Mouse (Mus musculus) frontal cortex, adult (tissue): Measurements from ENCODE around the gene Ggact.

ENCODE experiments used
- ATAC-seq: cut with Nextera tagmentation; 2 replicates; pipeline ENCODE4 v1.9.2; 2017; ENCODE audit warnings: mild to moderate bottlenecking, moderate library complexity, mixed read lengths; ENCODE audit not compliant: low TSS enrichment

Ggact gene

GRCm38 (mm10) chr14:122867531-122868285 is 45.8 kb downstream of the Ggact start:
- peak; percentile 15; the same call in 1 of the 2 replicates for ATAC-seq

- ATAC-seq: no peak
These were observed 48.0 kb downstream of the Ggact start for GRCm38 (mm10) chr14:122865462-122866129.

GRCm38 (mm10) chr14:122862623-122863022 is 50.9 kb downstream of the Ggact start:
- ATAC-seq: no peak

GRCm38 (mm10) chr14:122859792-122860191 is 53.8 kb downstream of the Ggact start:
- ATAC-seq: no peak

GRCm38 (mm10) chr14:122852506-122853057 is 61.0 kb downstream of the Ggact start:
- no peak for ATAC-seq

- ATAC-seq: no peak
These were observed 76.5 kb downstream of the Ggact start for GRCm38 (mm10) chr14:122837018-122837417.

GRCm38 (mm10) chr14:122836221-122836620 is 77.3 kb downstream of the Ggact start:
- no peak for ATAC-seq

GRCm38 (mm10) chr14:122835487-122836190 is 77.9 kb downstream of the Ggact start:
- no peak for ATAC-seq

GRCm38 (mm10) chr14:122834753-122835152 is 78.8 kb downstream of the Ggact start:
- ATAC-seq: no peak

GRCm38 (mm10) chr14:122833666-122834065 is 79.9 kb downstream of the Ggact start:
- no peak for ATAC-seq

- no peak for ATAC-seq
These were observed 83.1 kb downstream of the Ggact start for GRCm38 (mm10) chr14:122830433-122830832.

GRCm38 (mm10) chr14:122825464-122825863 is 88.1 kb downstream of the Ggact start:
- ATAC-seq: no peak

- no peak for ATAC-seq
These were observed 89.8 kb downstream of the Ggact start for GRCm38 (mm10) chr14:122823791-122824190.

GRCm38 (mm10) chr14:122821002-122821401 is 92.6 kb downstream of the Ggact start:
- ATAC-seq: no peak

GRCm38 (mm10) chr14:122800296-122800695 is 113.3 kb downstream of the Ggact start:
- ATAC-seq: no peak

- no peak for ATAC-seq
These were observed 120.2 kb downstream of the Ggact start for GRCm38 (mm10) chr14:122793368-122793767.

- no peak for ATAC-seq
These were observed 123.4 kb downstream of the Ggact start for GRCm38 (mm10) chr14:122790111-122790510.

- no peak for ATAC-seq
These were observed 125.4 kb downstream of the Ggact start for GRCm38 (mm10) chr14:122788199-122788598.

- peak; percentile 70 for ATAC-seq
These were observed 128.9 kb downstream of the Ggact start for GRCm38 (mm10) chr14:122784701-122785100.

GRCm38 (mm10) chr14:122766448-122766847 is 147.1 kb downstream of the Ggact start:
- no peak for ATAC-seq
